28 mouse cellular contexts compared by ENCODE assay signal in the genomic region with DNA sequence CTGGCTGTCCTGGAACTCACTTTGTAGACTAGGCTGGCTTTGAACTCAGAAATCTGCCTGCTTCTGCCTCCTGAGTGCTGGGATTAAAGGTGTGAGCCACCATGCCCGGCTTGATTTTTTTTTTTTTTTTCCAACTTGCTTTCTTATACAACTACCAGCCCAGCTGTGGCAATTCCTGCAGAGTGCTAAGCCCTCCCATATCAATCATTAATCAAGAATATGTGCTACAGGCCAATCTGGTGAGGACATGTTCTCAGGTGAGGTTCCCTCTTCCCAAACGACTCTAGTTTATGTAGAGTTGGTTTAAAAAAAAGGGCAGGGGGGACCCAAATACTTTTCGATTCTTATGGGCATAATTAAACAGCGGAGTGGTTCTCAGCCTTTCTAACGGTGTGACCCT. TPM values are rescaled to one million over a fixed set of nuclear protein-coding genes. Genes with fewer than 3 reads are reported as not detected.
DNase-seq lines count a peak whose midpoint lies in the region; ATAC-seq lines count a peak whose summit lies in the region.
"Had no signal": no experiment of that assay in that cellular context is flagged by ENCODE, and none has a peak within 500 bp of the region (broad histone marks: within the 10 kb centered on the region; RNA-seq: fewer than 3 reads in every experiment).

No protein-coding gene starts in this region.

- 74% methylated on average over 5 of the region's 5 CpGs for WGBS in kidney, embryonic 16.5 days
- 66% methylated on average over 5 of the region's 5 CpGs for WGBS in kidney, embryonic 15.5 days
- WGBS in liver, embryonic 16.5 days (ENCODE audit: insufficient replicate concordance): 67% methylated on average over 5 of the region's 5 CpGs
- 61% methylated on average over 5 of the region's 5 CpGs for WGBS in intestine, embryonic 16.5 days
- 80% methylated on average over 5 of the region's 5 CpGs for WGBS in midbrain, embryonic 13.5 days

- H3K36me3 ChIP-seq in kidney, embryonic 16.5 days (ENCODE audit: insufficient read depth, low read length): no peaks in the 10 kb centered on the region
- H3K36me3 ChIP-seq in kidney, embryonic 15.5 days: no peaks in the 10 kb centered on the region
- no peaks in the 10 kb centered on the region for H3K36me3 ChIP-seq in liver, embryonic 16.5 days (ENCODE audit: control insufficient read depth, insufficient read depth)
- H3K36me3 ChIP-seq in intestine, embryonic 16.5 days (ENCODE audit: control insufficient read depth, insufficient read depth, low read length): no peaks in the 10 kb centered on the region
- no peaks in the 10 kb centered on the region for H3K36me3 ChIP-seq in midbrain, embryonic 13.5 days
- H3K36me3 ChIP-seq: forebrain, embryonic 10.5 days; G1E; heart, embryonic 10.5 days; heart, embryonic 13.5 days had no signal

- no peak overlapping the region for H3K4me2 ChIP-seq in kidney, embryonic 16.5 days (replicated peaks; ENCODE audit: low read depth, low read length)
- no peak overlapping the region for H3K4me2 ChIP-seq in kidney, embryonic 15.5 days
- no peak overlapping the region for H3K4me2 ChIP-seq in liver, embryonic 16.5 days (ENCODE audit: low read depth, low read length)
- H3K4me2 ChIP-seq in intestine, embryonic 16.5 days (ENCODE audit: low read depth, low read length): no peak overlapping the region
- no peak overlapping the region for H3K4me2 ChIP-seq in midbrain, embryonic 13.5 days (replicated peaks)
- H3K4me2 ChIP-seq: forebrain, embryonic 13.5 days; heart, embryonic 13.5 days; hindbrain, embryonic 14.5 days had no signal

- H3K4me3 ChIP-seq in kidney, embryonic 16.5 days (ENCODE audit: low read length): no peak overlapping the region
- no peak overlapping the region for H3K4me3 ChIP-seq in kidney, embryonic 15.5 days (replicated peaks)
- no peak overlapping the region for H3K4me3 ChIP-seq in liver, embryonic 16.5 days (ENCODE audit: low read depth, low read length)
- no peak overlapping the region for H3K4me3 ChIP-seq in intestine, embryonic 16.5 days (ENCODE audit: low read length)
- no peak overlapping the region for H3K4me3 ChIP-seq in midbrain, embryonic 13.5 days (replicated peaks)
- H3K4me3 ChIP-seq: forebrain, embryonic 10.5 days; forebrain, embryonic 13.5 days; gastrocnemius, adult 2 months; heart, adult 2 months; heart, embryonic 10.5 days; heart, embryonic 13.5 days had no signal

- H3K9ac ChIP-seq in kidney, embryonic 16.5 days (replicated peaks; ENCODE audit: low read length): no peak overlapping the region
- no peak overlapping the region for H3K9ac ChIP-seq in kidney, embryonic 15.5 days
- H3K9ac ChIP-seq in liver, embryonic 16.5 days (ENCODE audit: low read depth, low read length): no peak overlapping the region
- no peak overlapping the region for H3K9ac ChIP-seq in intestine, embryonic 16.5 days (ENCODE audit: low read depth, low read length)
- H3K9ac ChIP-seq in midbrain, embryonic 13.5 days (replicated peaks): no peak overlapping the region
- H3K9ac ChIP-seq: forebrain, embryonic 13.5 days; heart, embryonic 13.5 days; hindbrain, embryonic 14.5 days had no signal

- no peak overlapping the region for H3K27ac ChIP-seq in kidney, embryonic 16.5 days (ENCODE audit: low read length)
- H3K27ac ChIP-seq in kidney, embryonic 15.5 days: no peak overlapping the region
- no peak overlapping the region for H3K27ac ChIP-seq in liver, embryonic 16.5 days (ENCODE audit: low read length)
- H3K27ac ChIP-seq in intestine, embryonic 16.5 days (ENCODE audit: low read length): no peak overlapping the region
- no peak overlapping the region for H3K27ac ChIP-seq in midbrain, embryonic 13.5 days
- H3K27ac ChIP-seq: forebrain, embryonic 10.5 days; forebrain, embryonic 13.5 days; gastrocnemius, adult 2 months; heart, adult 2 months; heart, embryonic 10.5 days; heart, embryonic 13.5 days; hindbrain, embryonic 14.5 days had no signal

- peak; percentile 51; the same call in 1 of the 2 replicates for ATAC-seq in kidney, embryonic 16.5 days (ENCODE audit: low FRiP score, low TSS enrichment)
- ATAC-seq in kidney, embryonic 15.5 days (replicated peaks; ENCODE audit: low FRiP score): no peak
- ATAC-seq in liver, embryonic 16.5 days (ENCODE audit: low read depth): peak; percentile 28; the same call in 1 of the 2 replicates
- ATAC-seq in intestine, embryonic 16.5 days: 0 out of 2 replicates have a peak, but pooled peaks have one; percentile 44
- no peak for ATAC-seq in midbrain, embryonic 13.5 days
- ATAC-seq: forebrain, embryonic 13.5 days; forebrain, embryonic 16.5 days; Patski had no signal

- H3K9me3 ChIP-seq in kidney, embryonic 16.5 days (ENCODE audit: low read length): no peaks in the 10 kb centered on the region
- no peaks in the 10 kb centered on the region for H3K9me3 ChIP-seq in kidney, embryonic 15.5 days (replicated peaks)
- H3K9me3 ChIP-seq in liver, embryonic 16.5 days (replicated peaks; ENCODE audit: control insufficient read depth, low read length): no peaks in the 10 kb centered on the region
- no peaks in the 10 kb centered on the region for H3K9me3 ChIP-seq in intestine, embryonic 16.5 days (ENCODE audit: control insufficient read depth, low read length)
- no peaks in the 10 kb centered on the region for H3K9me3 ChIP-seq in midbrain, embryonic 13.5 days
- H3K9me3 ChIP-seq: forebrain, embryonic 10.5 days; forebrain, embryonic 13.5 days; G1E; heart, embryonic 10.5 days; heart, embryonic 13.5 days had no signal

- peak; percentile 50 for DNase-seq in kidney, adult 11 months
- DNase-seq in kidney, postnatal 10 days: no peak
- no peak for DNase-seq in liver
- DNase-seq: adrenal gland, postnatal 10 days; adrenal gland, postnatal 36 days; B cell, adult 2 months; cerebellum, adult 18-20 months; cerebellum, adult 9-10 months; cerebellum, postnatal 14 days; gastrocnemius, adult 2 months; gastrocnemius, postnatal 14 days; heart, adult 2 months; heart, postnatal 14 days; heart, postnatal 4 days had no signal

- H3K4me1 ChIP-seq in kidney, embryonic 16.5 days (ENCODE audit: insufficient read depth, low read length): no peaks in the 10 kb centered on the region
- H3K4me1 ChIP-seq in kidney, embryonic 15.5 days: peaks cover 9% of the 10 kb centered on the region
- H3K4me1 ChIP-seq in liver, embryonic 16.5 days (ENCODE audit: control insufficient read depth, low read depth, low read length): peaks cover 21% of the 10 kb centered on the region
- H3K4me1 ChIP-seq in intestine, embryonic 16.5 days (ENCODE audit: control insufficient read depth, insufficient read depth, low read length): no peaks in the 10 kb centered on the region
- no peaks in the 10 kb centered on the region for H3K4me1 ChIP-seq in midbrain, embryonic 13.5 days (replicated peaks)
- H3K4me1 ChIP-seq: forebrain, embryonic 10.5 days; forebrain, embryonic 13.5 days; heart, embryonic 13.5 days had no signal

- no peaks in the 10 kb centered on the region for H3K27me3 ChIP-seq in kidney, embryonic 16.5 days (ENCODE audit: insufficient read depth, low read length)
- H3K27me3 ChIP-seq in kidney, embryonic 15.5 days: no peaks in the 10 kb centered on the region
- no peaks in the 10 kb centered on the region for H3K27me3 ChIP-seq in liver, embryonic 16.5 days (ENCODE audit: control insufficient read depth, insufficient read depth, low read depth, low read length)
- no peaks in the 10 kb centered on the region for H3K27me3 ChIP-seq in intestine, embryonic 16.5 days (replicated peaks; ENCODE audit: control insufficient read depth, insufficient read depth, low read length)
- H3K27me3 ChIP-seq in midbrain, embryonic 13.5 days: no peaks in the 10 kb centered on the region
- H3K27me3 ChIP-seq: CH12.LX; forebrain, embryonic 13.5 days; heart, embryonic 13.5 days; Patski had no signal

RNA-seq across cellular contexts. Expression of a gene that starts 2.3 kb away (rescaled TPM):
- polyA plus RNA-seq in kidney, embryonic 16.5 days (2015; fragmentation: Nextera tagmentation; extraction: Ambion mirVana): 793 and 842 TPM in 2 replicates
- polyA plus RNA-seq in kidney, embryonic 15.5 days (2015; fragmentation: Nextera tagmentation; extraction: Ambion mirVana): 748 and 781 TPM in 2 replicates
- polyA plus RNA-seq in liver, embryonic 16.5 days (2015; fragmentation: Nextera tagmentation; extraction: Ambion mirVana): 420 and 472 TPM in 2 replicates
- 751 and 822 TPM in 2 replicates for polyA plus RNA-seq in intestine, embryonic 16.5 days (2015; fragmentation: Nextera tagmentation; extraction: Ambion mirVana)
- polyA plus RNA-seq in midbrain, embryonic 13.5 days (2015; fragmentation: Nextera tagmentation; extraction: Ambion mirVana): 361 and 363 TPM in 2 replicates

RNA-seq across cellular contexts. Expression of a gene that starts 35.9 kb away (rescaled TPM):
- 11.5 and 12.6 TPM in 2 replicates for polyA plus RNA-seq in kidney, embryonic 16.5 days (2015; fragmentation: Nextera tagmentation; extraction: Ambion mirVana)
- 9.4 and 12.7 TPM in 2 replicates for polyA plus RNA-seq in kidney, embryonic 15.5 days (2015; fragmentation: Nextera tagmentation; extraction: Ambion mirVana)
- polyA plus RNA-seq in liver, embryonic 16.5 days (2015; fragmentation: Nextera tagmentation; extraction: Ambion mirVana): 1.7 and 2.3 TPM in 2 replicates
- polyA plus RNA-seq in intestine, embryonic 16.5 days (2015; fragmentation: Nextera tagmentation; extraction: Ambion mirVana): 3.7 and 5.4 TPM in 2 replicates
- polyA plus RNA-seq in midbrain, embryonic 13.5 days (2015; fragmentation: Nextera tagmentation; extraction: Ambion mirVana): 10.7 and 15.4 TPM in 2 replicates

RNA-seq across cellular contexts. Expression of a gene that starts 39.7 kb away (rescaled TPM):
- polyA plus RNA-seq in kidney, embryonic 16.5 days (2015; fragmentation: Nextera tagmentation; extraction: Ambion mirVana): 98.1 and 98.5 TPM in 2 replicates
- 81.2 and 92.6 TPM in 2 replicates for polyA plus RNA-seq in kidney, embryonic 15.5 days (2015; fragmentation: Nextera tagmentation; extraction: Ambion mirVana)
- polyA plus RNA-seq in liver, embryonic 16.5 days (2015; fragmentation: Nextera tagmentation; extraction: Ambion mirVana): 0.30 TPM in 1 of 2 replicates, not detected in the other
- 1.2 and 2.0 TPM in 2 replicates for polyA plus RNA-seq in intestine, embryonic 16.5 days (2015; fragmentation: Nextera tagmentation; extraction: Ambion mirVana)
- 5.2 TPM in 2 replicates for polyA plus RNA-seq in midbrain, embryonic 13.5 days (2015; fragmentation: Nextera tagmentation; extraction: Ambion mirVana)
- polyA plus RNA-seq: G1E had no signal

RNA-seq across cellular contexts. Expression of a gene that starts 56.8 kb away (rescaled TPM):
- polyA plus RNA-seq in kidney, embryonic 16.5 days (2015; fragmentation: Nextera tagmentation; extraction: Ambion mirVana): 105 and 108 TPM in 2 replicates
- 99.7 and 102 TPM in 2 replicates for polyA plus RNA-seq in kidney, embryonic 15.5 days (2015; fragmentation: Nextera tagmentation; extraction: Ambion mirVana)
- polyA plus RNA-seq in liver, embryonic 16.5 days (2015; fragmentation: Nextera tagmentation; extraction: Ambion mirVana): 28.9 and 30.6 TPM in 2 replicates
- 76.2 and 85.9 TPM in 2 replicates for polyA plus RNA-seq in intestine, embryonic 16.5 days (2015; fragmentation: Nextera tagmentation; extraction: Ambion mirVana)
- 147 and 153 TPM in 2 replicates for polyA plus RNA-seq in midbrain, embryonic 13.5 days (2015; fragmentation: Nextera tagmentation; extraction: Ambion mirVana)

Comparison
In these comparisons a context has a peak if more than half of its experiments do, and no peak if none do; other contexts are left out.
1. ATAC-seq: peak in kidney, embryonic 16.5 days (single experiment), liver, embryonic 16.5 days (single experiment) and intestine, embryonic 16.5 days (single experiment); none in kidney, embryonic 15.5 days (single experiment) and midbrain, embryonic 13.5 days (single experiment).
2. RNA of a gene that starts 39.7 kb away (polyA plus RNA-seq): 98.1 to 98.5 TPM in kidney, embryonic 16.5 days and 81.2 to 92.6 TPM in kidney, embryonic 15.5 days; 5.2 TPM in midbrain, embryonic 13.5 days, 1.2 to 2.0 TPM in intestine, embryonic 16.5 days and 0.30 TPM in liver, embryonic 16.5 days; every median in the first group is over 10 times any median in the second.